Mouse (Mus musculus) stomach, embryonic 15.5 days (tissue): Measurements from ENCODE around the gene Ppm1m. TPM values are rescaled to one million over a fixed set of nuclear protein-coding genes. Genes with fewer than 3 reads are reported as not detected.

Experiments
- ATAC-seq: fragments of 200-750 bp; cut with Nextera tagmentation; 2 replicates; pipeline ENCODE4 v1.8.0; 2017; ENCODE audit warnings: low read depth, moderate number of reproducible peaks, moderate TSS enrichment; ENCODE audit not compliant: insufficient read depth, low FRiP score
- H3K27ac ChIP-seq: fragments of 300-500 bp; sonication (generic); 2 replicates; pipeline ENCODE4 v1.5.1; 2015; ENCODE audit warnings: mild to moderate bottlenecking, inconsistent platforms
- H3K27me3 ChIP-seq: fragments of 300-500 bp; sonication (generic); replicated peaks from 2 replicates; pipeline ENCODE4 v1.6.1; 2015; ENCODE audit warnings: inconsistent platforms
- H3K36me3 ChIP-seq: fragments of 300-500 bp; sonication (generic); 2 replicates; pipeline ENCODE4 v1.6.1; 2015; ENCODE audit warnings: inconsistent platforms
- H3K4me1 ChIP-seq: fragments of 300-500 bp; sonication (generic); 2 replicates; pipeline ENCODE4 v1.6.1; 2015; ENCODE audit warnings: inconsistent platforms
- H3K4me2 ChIP-seq: fragments of 300-500 bp; sonication (generic); 2 replicates; pipeline ENCODE4 v1.6.1; 2015; ENCODE audit warnings: mild to moderate bottlenecking, inconsistent platforms
- H3K4me3 ChIP-seq: fragments of 300-500 bp; sonication (generic); replicated peaks from 2 replicates; pipeline ENCODE4 v1.5.1; 2015; ENCODE audit warnings: inconsistent platforms
- H3K9ac ChIP-seq: fragments of 300-500 bp; sonication (generic); 2 replicates; pipeline ENCODE4 v1.6.1; 2015; ENCODE audit warnings: inconsistent platforms
- H3K9me3 ChIP-seq: fragments of 300-500 bp; sonication (generic); 2 replicates; pipeline ENCODE4 v1.6.1; 2016; ENCODE audit warnings: inconsistent platforms
- WGBS: fragments of 180-500 bp; shearing (Covaris S2); methylation state at CpG from one replicate; pipeline ENCODE4 v1.1.7; 2015; 5-methylcytosine and 5-hydroxymethylcytosine counted together
- polyA plus RNA-seq: library from polyadenylated mRNA; unstranded; fragments of >200 nt; fragmentation: Nextera tagmentation; extraction: Ambion mirVana; gene quantifications from 2 replicates; pipeline ENCODE4 v1.2.1, GENCODE M21; 2015

Ppm1m gene
- polyA plus RNA-seq, 1 experiment from 2014 or later = 42.0 TPM

DNA sequence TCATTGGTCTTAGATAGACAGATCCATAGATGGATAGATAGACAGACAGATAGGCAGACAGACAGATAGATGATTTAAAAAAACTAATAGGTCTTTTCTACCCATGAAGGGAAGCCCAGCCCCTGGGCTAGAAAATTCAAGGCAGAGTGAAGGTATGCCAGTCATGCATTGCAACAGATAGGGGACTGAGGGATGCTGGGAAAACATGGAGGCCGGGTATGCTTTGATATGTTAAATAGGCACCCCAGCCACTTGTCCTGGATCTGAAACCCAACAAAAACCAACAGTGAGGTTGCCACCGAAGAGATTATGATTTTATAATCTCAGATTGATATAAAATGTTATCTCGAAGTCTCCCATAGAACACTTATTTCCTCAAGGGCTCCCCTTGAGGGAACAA is 32.3 kb downstream of the Ppm1m start:
- Histone ChIP-seq H3K9me3 (no peaks in the 10 kb centered on the region), H3K4me2 (no peak overlapping the region), H3K9ac (no peak overlapping the region), H3K4me3 (no peak overlapping the region), H3K27me3 (no peaks in the 10 kb centered on the region), H3K36me3 (no peaks in the 10 kb centered on the region), H3K27ac (no peak overlapping the region), H3K4me1 (0 out of 2 replicates have a peak, but pooled peaks cover 3% of the 10 kb centered on the region)
- WGBS = 64% methylated on average over 3 of the region's 3 CpGs
- ATAC-seq = no peak

DNA sequence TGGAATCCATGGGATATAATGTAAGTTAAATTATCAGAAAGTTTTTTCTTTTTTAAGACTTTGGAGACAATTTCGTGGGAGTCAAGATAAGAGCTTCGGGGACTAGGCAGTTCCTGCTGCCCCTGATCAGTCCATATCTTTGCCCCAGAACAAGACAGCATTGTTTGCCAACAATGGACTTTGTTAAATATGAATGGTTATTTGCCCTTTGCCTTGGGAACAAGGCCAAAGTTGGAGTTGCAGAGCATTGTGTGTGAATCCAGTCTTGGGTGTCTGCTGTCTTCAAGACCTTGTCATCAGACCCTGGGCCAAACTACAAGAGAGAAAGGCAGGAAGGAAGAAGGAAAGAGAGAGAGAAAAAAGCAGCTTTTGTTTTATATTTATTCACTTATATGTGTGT is 32.8 kb downstream of the Ppm1m start:
- H3K9me3 ChIP-seq = no peaks in the 10 kb centered on the region
- no peaks in the 10 kb centered on the region for H3K36me3 ChIP-seq

DNA sequence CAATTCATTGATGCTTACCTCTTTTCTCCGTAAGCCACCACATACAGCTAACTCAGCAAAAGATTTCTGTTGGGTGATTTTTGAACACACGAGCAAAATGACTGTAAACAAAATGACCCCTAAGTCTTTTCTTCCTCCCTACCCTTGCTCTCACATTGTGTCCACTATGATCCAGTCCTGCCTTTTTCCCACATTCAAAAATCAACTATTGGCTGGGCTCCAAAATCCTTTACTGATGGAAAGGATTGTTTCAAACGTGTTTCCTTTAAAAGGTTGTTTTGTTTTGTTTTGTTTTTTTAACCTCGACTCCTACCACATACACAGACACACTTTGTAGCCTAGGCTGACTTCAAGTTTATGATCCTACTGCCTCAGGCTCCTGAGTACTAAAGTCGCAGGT is 39.1 kb downstream of the Ppm1m start:
- H3K4me1 ChIP-seq = no peaks in the 10 kb centered on the region
- no peak for ATAC-seq
- H3K9me3 ChIP-seq = no peaks in the 10 kb centered on the region
- H3K27me3 ChIP-seq = no peaks in the 10 kb centered on the region
- H3K9ac ChIP-seq = no peak overlapping the region
- peak overlapping the region; percentile 63 for H3K4me2 ChIP-seq
- H3K27ac ChIP-seq = peak overlapping the region; percentile 94; the same call in 1 of the 2 replicates
- WGBS = 43% methylated on average over 5 of the region's 5 CpGs
- H3K36me3 ChIP-seq = no peaks in the 10 kb centered on the region
- peak overlapping the region; percentile 65 for H3K4me3 ChIP-seq

More for the DNA sequence above, 32.8 kb downstream of the Ppm1m start:
- H3K27me3 ChIP-seq = no peaks in the 10 kb centered on the region
- H3K9ac ChIP-seq = no peak overlapping the region
- 0 out of 2 replicates have a peak, but pooled peaks cover 3% of the 10 kb centered on the region for H3K4me1 ChIP-seq
- WGBS = 65% methylated on average over 2 of the region's 2 CpGs
- no peak overlapping the region for H3K27ac ChIP-seq
- H3K4me3 ChIP-seq = no peak overlapping the region
- no peak for ATAC-seq
- no peak overlapping the region for H3K4me2 ChIP-seq

DNA sequence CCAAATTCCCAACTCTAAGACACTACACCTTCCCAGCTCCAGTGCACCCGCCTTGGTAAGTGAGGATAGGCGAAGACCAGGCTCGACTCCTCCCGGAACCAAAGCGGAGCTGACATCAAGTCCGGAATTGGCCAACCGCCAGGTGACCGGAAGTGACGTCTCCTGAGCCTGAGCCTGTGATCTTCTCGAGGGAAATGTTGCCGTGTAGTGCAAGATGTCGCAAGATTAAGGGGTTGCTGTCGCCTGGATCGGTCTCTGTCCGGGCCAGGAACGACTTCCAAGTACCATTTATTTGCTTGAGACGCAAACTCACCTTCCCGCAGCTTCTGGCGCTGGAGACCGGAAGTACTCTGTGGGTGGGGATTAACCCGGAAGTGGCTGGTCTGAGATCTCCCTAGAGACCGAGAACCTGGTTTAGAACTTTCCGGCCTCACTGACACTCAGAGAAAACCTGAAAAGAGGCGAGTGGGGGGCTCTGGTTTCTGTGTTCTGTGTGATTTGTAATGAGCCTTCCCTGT is 39.7 kb downstream of the Ppm1m start:
- Histone ChIP-seq H3K9me3 (no peaks in the 10 kb centered on the region), H3K4me3 (peak overlapping the region; percentile 65), H3K9ac (peak overlapping the region; percentile 37; the same call in 1 of the 2 replicates), H3K4me1 (no peaks in the 10 kb centered on the region), H3K4me2 (peak overlapping the region; percentile 63), H3K27me3 (no peaks in the 10 kb centered on the region), H3K27ac (peak overlapping the region; percentile 94), H3K36me3 (no peaks in the 10 kb centered on the region)
- peak; percentile 79; the same call in 1 of the 2 replicates for ATAC-seq
- WGBS = 1% methylated on average over 24 of the region's 24 CpGs

DNA sequence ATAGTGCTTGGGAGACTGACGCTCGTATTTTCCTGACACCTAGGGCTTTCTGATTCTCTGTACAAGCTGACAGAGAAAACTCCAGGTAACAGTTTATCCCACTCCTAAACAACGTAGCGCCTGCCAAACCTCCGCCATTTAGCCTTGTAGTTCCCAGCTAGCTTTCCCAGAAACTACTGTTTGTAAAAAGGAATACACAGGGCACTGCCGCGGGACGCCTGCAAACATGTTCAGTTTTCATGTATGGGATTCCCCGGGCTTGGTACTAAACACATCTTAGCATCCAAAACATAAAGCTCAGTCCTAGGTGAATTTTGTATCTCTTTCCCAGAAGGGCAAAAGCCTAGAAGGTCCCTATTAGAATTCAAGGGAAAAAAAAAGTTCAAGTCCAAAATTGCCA is 40.3 kb downstream of the Ppm1m start:
- no peaks in the 10 kb centered on the region for H3K36me3 ChIP-seq
- no peak for ATAC-seq
- 79% methylated on average over 9 of the region's 9 CpGs for WGBS

DNA sequence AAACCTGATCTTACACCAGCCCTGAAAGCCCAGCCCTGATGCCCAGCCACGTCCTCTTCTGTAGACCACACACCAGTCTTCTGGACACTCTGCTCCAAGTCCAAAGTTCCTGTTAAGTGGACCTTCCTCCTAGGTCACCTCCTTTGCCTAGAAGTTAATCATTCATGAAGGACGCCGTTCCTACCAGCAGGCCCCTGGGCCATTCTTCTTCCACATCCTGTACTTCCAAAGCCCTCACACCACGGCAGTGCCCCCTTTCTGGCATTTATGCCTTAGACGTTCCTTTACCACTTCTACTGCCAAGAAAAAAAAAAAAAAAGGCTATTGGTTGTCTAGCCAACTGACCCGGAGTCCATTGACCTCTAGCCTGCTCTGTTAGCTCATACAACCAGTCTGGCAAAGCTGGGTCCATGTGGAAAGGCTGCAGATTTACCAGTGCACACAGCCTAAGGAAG is 41.5 kb downstream of the Ppm1m start, which contains the start of gene Glyctk:
Glyctk (minus strand) TSS at position 102 of the 455 bp plus-strand sequence.
- Histone ChIP-seq H3K27ac (no peak within 1 kb of the TSS), H3K4me3 (no peak within 1 kb of the TSS), H3K36me3 (no peaks in the 10 kb centered on the region), H3K9ac (no peak within 1 kb of the TSS), H3K27me3 (no peaks in the 10 kb centered on the region), H3K9me3 (no peaks in the 10 kb centered on the region), H3K4me2 (no peak within 1 kb of the TSS), H3K4me1 (no peaks in the 10 kb centered on the region)
- 69% methylated on average over 6 of the region's 6 CpGs for WGBS
- ATAC-seq = no peak

More for the DNA sequence above, 40.3 kb downstream of the Ppm1m start:
- H3K9me3 ChIP-seq = no peaks in the 10 kb centered on the region
- H3K4me3 ChIP-seq = no peak overlapping the region
- no peak overlapping the region for H3K27ac ChIP-seq
- H3K9ac ChIP-seq = no peak overlapping the region
- H3K27me3 ChIP-seq = no peaks in the 10 kb centered on the region
- peak overlapping the region; percentile 63; the same call in 1 of the 2 replicates for H3K4me2 ChIP-seq
- H3K4me1 ChIP-seq = no peaks in the 10 kb centered on the region

DNA sequence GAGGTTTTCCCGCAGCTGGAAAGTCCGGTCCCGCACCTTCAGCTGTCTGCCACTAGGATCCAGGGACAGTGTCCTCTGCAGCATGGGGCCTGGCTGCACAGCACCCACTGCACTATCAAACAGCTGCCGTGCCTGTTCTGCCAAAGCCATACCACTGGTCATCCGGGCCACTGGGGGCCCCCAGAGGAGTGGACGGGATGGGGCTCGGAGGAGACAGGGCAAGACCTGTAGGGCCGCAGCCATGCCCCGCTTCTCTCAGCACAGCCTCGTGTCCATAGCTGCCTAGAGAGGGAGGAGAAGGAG is 42.0 kb downstream of the Ppm1m start:
- Histone ChIP-seq H3K9ac (no peak overlapping the region), H3K27me3 (no peaks in the 10 kb centered on the region), H3K4me1 (no peaks in the 10 kb centered on the region), H3K9me3 (no peaks in the 10 kb centered on the region), H3K4me2 (no peak overlapping the region), H3K4me3 (no peak overlapping the region), H3K27ac (no peak overlapping the region), H3K36me3 (no peaks in the 10 kb centered on the region)
- 82% methylated on average over 10 of the region's 10 CpGs for WGBS
- no peak for ATAC-seq

DNA sequence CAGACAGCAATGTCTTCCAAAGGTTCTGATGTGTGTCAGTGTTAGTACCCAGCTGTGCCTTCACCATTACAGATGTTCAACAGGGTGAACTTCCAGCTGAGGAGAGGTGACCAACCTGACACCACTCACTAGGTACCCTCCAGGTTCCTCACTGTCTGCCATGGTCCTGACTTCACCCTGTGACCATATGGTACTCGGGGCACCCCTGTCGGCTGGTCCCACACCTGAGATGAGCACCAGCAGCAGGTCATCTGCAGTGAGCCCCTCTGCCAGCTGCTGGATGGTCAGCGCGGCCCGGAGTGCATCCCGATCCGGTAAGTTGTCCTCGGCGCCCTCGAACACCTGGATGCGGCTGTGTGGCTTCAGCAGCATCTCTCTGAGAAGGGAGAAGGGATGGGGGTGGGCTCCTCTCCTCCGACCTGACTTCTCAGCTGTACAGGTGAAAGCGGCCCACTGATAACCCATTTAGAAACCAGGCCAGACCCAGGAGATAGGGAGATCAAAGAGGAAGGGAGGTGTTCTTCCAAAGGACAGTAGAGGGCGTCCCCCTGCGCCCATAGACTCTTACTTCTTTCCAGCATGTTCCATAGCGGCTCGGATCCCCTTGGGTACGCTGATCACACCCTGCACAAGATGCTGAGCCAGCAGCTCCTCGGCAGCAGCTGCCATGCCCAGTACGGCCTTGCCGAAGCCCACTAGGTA is 42.5 kb downstream of the Ppm1m start:
- 75% methylated on average over 21 of the region's 21 CpGs for WGBS
- H3K27ac ChIP-seq = no peak overlapping the region
- no peak for ATAC-seq

DNA sequence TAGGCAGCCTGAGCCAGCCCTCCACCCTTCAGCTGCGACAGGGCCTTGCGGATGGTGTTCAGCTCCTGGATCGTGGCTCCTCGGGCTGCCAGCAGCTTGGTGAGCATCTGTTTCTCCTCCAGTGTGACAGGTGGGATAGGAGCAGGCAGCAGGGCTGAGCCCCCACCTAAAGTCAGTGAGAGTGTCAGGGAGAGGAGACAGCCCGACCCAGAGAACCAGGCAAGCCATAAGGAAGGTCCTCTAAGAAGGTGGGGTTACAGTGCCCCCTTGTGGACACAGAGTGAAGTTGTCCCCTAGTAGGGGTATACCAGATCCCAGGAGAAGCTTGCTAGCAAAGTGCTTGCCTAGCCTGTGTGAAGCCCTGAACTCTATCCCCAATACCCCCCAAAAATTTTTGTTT is 43.1 kb downstream of the Ppm1m start:
- 45% methylated on average over 5 of the region's 5 CpGs for WGBS
- Histone ChIP-seq H3K4me1 (no peaks in the 10 kb centered on the region), H3K36me3 (no peaks in the 10 kb centered on the region), H3K9me3 (no peaks in the 10 kb centered on the region), H3K4me2 (no peak overlapping the region), H3K27ac (no peak overlapping the region), H3K27me3 (no peaks in the 10 kb centered on the region), H3K9ac (no peak overlapping the region), H3K4me3 (no peak overlapping the region)
- ATAC-seq = no peak

More for the DNA sequence above, 42.5 kb downstream of the Ppm1m start:
- Histone ChIP-seq H3K9ac (no peak overlapping the region), H3K36me3 (no peaks in the 10 kb centered on the region), H3K9me3 (no peaks in the 10 kb centered on the region), H3K27me3 (no peaks in the 10 kb centered on the region), H3K4me3 (no peak overlapping the region), H3K4me2 (no peak overlapping the region), H3K4me1 (no peaks in the 10 kb centered on the region)

DNA sequence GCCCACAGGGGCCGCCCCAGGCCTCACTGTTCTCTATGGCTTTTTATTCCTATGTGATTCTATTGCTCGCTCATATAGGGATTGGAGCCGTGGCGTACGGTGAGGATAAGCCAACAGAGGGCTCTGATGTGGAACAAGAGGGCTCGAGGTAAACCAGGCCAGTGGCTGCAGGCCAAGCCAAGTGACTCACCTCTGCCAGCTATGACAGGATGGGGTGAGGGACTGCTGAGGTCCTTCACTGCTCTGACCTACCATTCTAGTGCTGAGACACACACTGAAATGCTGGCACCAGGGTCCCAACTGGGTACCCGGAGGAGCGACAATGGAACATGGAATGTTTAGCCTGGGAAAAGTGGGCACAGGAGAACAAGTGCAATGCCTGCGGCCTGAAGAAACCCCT is 45.4 kb downstream of the Ppm1m start:
- peaks cover 1% of the 10 kb centered on the region; the same call in 1 of the 2 replicates for H3K4me1 ChIP-seq
- H3K27me3 ChIP-seq = peaks cover 14% of the 10 kb centered on the region
- H3K9ac ChIP-seq = no peak overlapping the region
- H3K27ac ChIP-seq = no peak overlapping the region
- ATAC-seq = no peak
- no peaks in the 10 kb centered on the region for H3K36me3 ChIP-seq
- no peak overlapping the region for H3K4me3 ChIP-seq
- 86% methylated on average over 9 of the region's 9 CpGs for WGBS
- no peaks in the 10 kb centered on the region for H3K9me3 ChIP-seq
- H3K4me2 ChIP-seq = no peak overlapping the region

DNA sequence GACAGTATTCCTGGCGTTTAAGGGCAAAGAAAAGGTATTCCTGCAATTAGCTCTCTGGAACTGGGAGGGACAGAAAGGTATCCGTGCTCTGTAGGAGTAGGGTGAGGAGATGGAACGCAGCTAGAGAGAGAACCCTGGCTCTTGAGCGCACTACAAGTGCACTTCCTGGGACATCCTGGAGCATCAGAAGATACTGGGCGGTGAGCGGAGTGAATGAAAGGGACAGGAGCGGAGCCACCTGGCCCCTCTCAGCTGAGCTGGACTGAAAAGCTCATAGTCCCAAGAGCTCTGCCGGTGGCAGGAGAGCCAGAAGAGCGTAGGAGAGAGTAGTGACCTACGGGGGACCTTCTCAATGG is 50.2 kb downstream of the Ppm1m start:
- Histone ChIP-seq H3K4me1 (peaks cover 14% of the 10 kb centered on the region), H3K4me3 (peak overlapping the region; percentile 38), H3K9ac (no peak overlapping the region), H3K27me3 (peaks cover 28% of the 10 kb centered on the region), H3K9me3 (no peaks in the 10 kb centered on the region), H3K36me3 (no peaks in the 10 kb centered on the region), H3K27ac (no peak overlapping the region), H3K4me2 (peak overlapping the region; percentile 80)
- no peak for ATAC-seq
- 22% methylated on average over 10 of the region's 10 CpGs for WGBS

DNA sequence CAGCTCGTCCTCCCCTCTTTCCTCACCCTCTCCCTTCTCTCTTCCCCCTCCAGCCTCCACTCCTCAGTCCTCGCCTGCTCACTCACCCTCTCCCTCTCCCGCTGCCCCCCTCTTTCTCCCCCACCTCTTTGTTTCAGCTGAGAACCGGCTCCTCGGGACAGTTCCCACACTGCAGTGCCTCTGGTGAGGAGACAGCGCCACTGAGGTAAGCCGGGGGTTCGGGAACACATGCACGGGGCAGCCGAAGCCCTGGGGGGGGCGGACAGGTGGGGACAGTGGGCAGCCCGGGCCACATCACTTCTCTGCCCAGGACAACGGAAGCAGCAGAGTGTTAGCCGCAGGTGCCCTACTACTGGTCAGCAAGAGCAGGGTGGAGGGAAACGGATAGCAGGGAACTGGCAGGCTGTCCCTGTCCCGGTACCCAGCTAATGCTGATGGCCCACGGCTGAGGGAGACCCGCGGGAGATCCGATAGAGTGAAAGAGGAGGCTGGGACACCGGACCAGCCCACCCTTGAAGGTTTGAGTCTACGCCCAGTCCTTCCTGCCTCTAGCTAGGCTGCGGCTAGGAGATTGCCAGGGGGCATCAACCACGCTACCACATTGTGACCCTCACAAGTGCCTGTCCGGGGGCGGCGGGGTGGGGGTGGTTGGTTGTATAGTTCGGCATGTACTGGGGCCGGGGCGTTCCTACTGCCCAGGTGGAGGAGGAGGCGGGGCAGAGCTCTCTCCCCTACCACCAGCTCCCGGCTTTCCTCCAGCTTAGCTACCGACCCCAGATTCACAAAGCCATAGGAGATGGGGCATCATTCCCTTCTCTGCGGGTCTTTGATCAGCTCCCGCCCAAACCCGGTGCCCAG is 50.8 kb downstream of the Ppm1m start:
- Histone ChIP-seq H3K9me3 (no peaks in the 10 kb centered on the region), H3K4me1 (peaks cover 14% of the 10 kb centered on the region), H3K27me3 (peaks cover 28% of the 10 kb centered on the region), H3K4me3 (peak overlapping the region; percentile 38), H3K4me2 (peak overlapping the region; percentile 80), H3K36me3 (no peaks in the 10 kb centered on the region), H3K9ac (peak overlapping the region; percentile 13; the same call in 1 of the 2 replicates), H3K27ac (no peak overlapping the region)
- WGBS = under 1% methylated on average over 36 of the region's 36 CpGs
- ATAC-seq = peak; percentile 61
